Mouse (Mus musculus): ENCODE data around the gene Olfr1333. TPM values are rescaled to one million over a fixed set of nuclear protein-coding genes. Genes with fewer than 3 reads are reported as not detected.
"Not testable (repeated sequence)": the region's sequence is repeated elsewhere in the genome, so short reads cannot be mapped to it uniquely, and the experiment has no call there.

The Olfr1333 gene
- not detected in 2 replicates for polyA plus RNA-seq (2012; rRNA removed)

DNA sequence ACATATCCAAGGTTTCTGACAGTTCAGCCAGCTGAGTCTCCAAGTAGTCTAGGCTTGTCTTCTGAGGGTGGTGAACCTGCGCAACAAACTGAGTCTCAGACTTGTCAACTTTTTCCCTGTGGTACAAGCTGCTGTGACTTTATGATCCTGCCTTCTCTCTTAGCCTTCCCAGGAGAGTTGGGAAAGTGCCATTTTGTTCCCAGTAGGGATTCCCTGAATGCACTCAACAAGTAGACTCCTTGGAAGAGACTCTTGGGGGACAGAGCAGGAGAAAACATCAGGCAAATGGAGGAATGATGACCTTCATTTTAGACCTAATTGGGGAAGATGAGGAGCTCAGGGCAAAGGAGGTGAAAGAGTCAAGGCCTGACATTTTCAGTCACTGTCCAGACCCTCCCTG is at the start of gene Olfr1333:
TSS of gene Olfr1333 (minus strand) at position 101 of the 400 bp plus-strand sequence.
- TF ChIP-seq POLR2A (IDR thresholded peaks at IDR 0.05; ENCODE audit: borderline replicate concordance, insufficient read depth, low read length): no peak
- TF ChIP-seq CTCF (IDR thresholded peaks at IDR 0.05; ENCODE audit: borderline replicate concordance, insufficient read depth, low read depth, low read length): no peak
- WGBS: 97% methylated on average over 1 of the region's 1 CpGs
- Histone ChIP-seq H3K27ac (ENCODE audit: insufficient read depth, low read length) (no peak within 1 kb of the TSS), H3K4me3 (replicated peaks; ENCODE audit: insufficient read depth, low read depth, low read length) (no peak within 1 kb of the TSS), H3K4me1 (ENCODE audit: control insufficient read depth, insufficient read depth, low read length) (no peaks in the 10 kb centered on the region), H3K27me3 (ENCODE audit: control insufficient read depth, insufficient read depth, low read length) (no peaks in the 10 kb centered on the region)
- no peak for DNase-seq

DNA sequence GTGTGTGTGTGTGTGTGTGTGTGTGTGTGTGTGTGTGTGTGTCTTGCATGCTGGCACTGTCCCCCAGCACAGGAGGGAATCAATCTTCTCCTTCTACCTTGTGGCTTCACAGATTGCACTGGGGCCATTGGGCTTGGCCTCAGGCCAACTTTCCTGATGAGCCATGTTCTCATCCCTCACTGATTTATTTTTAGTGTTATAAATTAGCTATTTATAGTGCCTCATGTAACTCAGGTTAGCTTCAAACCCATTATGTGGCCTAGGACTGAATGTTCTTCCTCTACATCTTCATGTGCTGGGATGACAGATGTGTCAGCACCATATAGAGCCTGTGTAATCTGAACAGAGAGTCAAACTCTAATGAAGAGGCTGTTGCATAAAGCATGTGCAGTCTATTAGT is 31.5 kb upstream of the Olfr1333 start:
- no peaks in the 10 kb centered on the region for H3K27me3 ChIP-seq (ENCODE audit: control insufficient read depth, insufficient read depth, low read length)
- no peak overlapping the region for H3K27ac ChIP-seq (ENCODE audit: insufficient read depth, low read length)
- TF ChIP-seq CTCF (IDR thresholded peaks at IDR 0.05; ENCODE audit: borderline replicate concordance, insufficient read depth, low read depth, low read length): no peak
- no peak for TF ChIP-seq POLR2A (IDR thresholded peaks at IDR 0.05; ENCODE audit: borderline replicate concordance, insufficient read depth, low read length)
- no peaks in the 10 kb centered on the region; the same call in 1 of the 2 replicates for H3K4me1 ChIP-seq (ENCODE audit: control insufficient read depth, insufficient read depth, low read length)
- H3K4me3 ChIP-seq (replicated peaks; ENCODE audit: insufficient read depth, low read depth, low read length): no peak overlapping the region
- peak; percentile 16 to 34 for DNase-seq

DNA sequence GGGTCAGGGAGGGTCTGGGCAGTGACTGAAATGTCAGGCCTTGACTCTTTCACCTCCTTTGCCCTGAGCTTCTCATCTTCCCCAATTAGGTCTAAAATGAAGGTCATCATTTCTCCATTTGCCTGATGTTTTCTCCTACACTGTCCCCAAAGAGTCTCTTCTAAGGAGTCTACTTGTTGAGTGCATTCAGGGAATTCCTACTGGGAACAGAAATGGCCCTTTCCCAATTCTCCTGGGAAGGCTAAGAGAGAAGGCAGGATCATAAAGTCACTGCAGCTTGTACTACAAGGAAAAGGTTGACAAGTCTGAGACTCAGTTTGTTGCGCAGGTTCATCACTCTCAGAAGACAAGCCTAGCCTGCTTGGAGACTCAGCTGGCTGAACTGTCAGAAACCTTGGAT is 28.3 kb upstream of the Olfr1333 start, which contains the start of gene Olfr1331:
TSS of gene Olfr1331 (plus strand) at position 301 of the 400 bp plus-strand sequence.
- Histone ChIP-seq H3K4me3 (replicated peaks; ENCODE audit: insufficient read depth, low read depth, low read length) (no peak within 1 kb of the TSS), H3K27me3 (ENCODE audit: control insufficient read depth, insufficient read depth, low read length) (no peaks in the 10 kb centered on the region), H3K4me1 (ENCODE audit: control insufficient read depth, insufficient read depth, low read length) (no peaks in the 10 kb centered on the region; the same call in 1 of the 2 replicates), H3K27ac (ENCODE audit: insufficient read depth, low read length) (no peak within 1 kb of the TSS)
- 98% methylated on average over 1 of the region's 1 CpGs for WGBS
- no peak for TF ChIP-seq POLR2A (IDR thresholded peaks at IDR 0.05; ENCODE audit: borderline replicate concordance, insufficient read depth, low read length)
- no peak for TF ChIP-seq CTCF (IDR thresholded peaks at IDR 0.05; ENCODE audit: borderline replicate concordance, insufficient read depth, low read depth, low read length)
- DNase-seq: no peak

DNA sequence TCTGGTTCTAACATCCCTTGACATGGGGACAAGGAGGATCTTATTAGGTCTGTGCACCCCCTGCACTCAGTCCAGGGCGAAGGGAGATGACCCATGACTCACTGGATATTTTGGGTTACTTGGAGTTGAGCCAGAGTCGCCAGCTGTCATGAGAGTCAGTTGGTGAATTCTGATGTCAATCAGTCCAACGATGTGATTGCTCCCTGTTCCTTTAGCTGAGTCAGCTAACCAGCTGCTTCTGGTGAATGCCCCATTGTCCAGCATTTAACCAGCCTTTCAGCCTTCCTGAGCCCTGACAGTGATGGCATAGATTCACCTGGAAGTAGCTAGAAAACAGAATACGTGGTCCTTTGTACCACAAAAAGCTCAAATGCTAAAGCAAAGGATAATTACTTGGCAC is 26.6 kb upstream of the Olfr1333 start:
- H3K27me3 ChIP-seq (ENCODE audit: control insufficient read depth, insufficient read depth, low read length): no peaks in the 10 kb centered on the region
- no peak overlapping the region for H3K4me3 ChIP-seq (replicated peaks; ENCODE audit: insufficient read depth, low read depth, low read length)
- WGBS: 13% methylated on average over 4 of the region's 4 CpGs
- DNase-seq: peak; percentile 7 to 18
- no peaks in the 10 kb centered on the region for H3K4me1 ChIP-seq (ENCODE audit: control insufficient read depth, insufficient read depth, low read length)
- H3K27ac ChIP-seq (ENCODE audit: insufficient read depth, low read length): no peak overlapping the region; the same call in 1 of the 2 replicates
- TF ChIP-seq POLR2A (IDR thresholded peaks at IDR 0.05; ENCODE audit: borderline replicate concordance, insufficient read depth, low read length) (no peak), CTCF (IDR thresholded peaks at IDR 0.05; ENCODE audit: borderline replicate concordance, insufficient read depth, low read depth, low read length) (no peak)

DNA sequence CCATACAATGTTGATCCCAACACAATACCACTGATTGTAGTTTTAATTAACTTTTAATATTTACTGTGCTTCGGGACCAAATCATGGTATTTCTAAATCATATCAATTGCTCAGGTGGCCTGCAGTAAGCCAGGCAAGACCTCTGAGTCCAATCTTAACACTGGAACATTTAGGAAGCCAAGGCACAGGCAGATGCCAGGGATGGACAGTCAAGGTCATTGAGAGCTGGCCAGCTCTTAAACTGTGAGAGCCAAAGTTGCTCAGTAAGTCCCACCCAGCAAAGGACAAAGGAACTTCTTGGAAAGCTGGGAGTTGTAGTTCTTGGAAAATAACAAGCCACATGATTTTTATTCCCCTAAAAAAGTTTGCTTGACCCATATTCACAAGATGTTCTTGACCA is 25.7 kb upstream of the Olfr1333 start:
- H3K4me1 ChIP-seq (ENCODE audit: control insufficient read depth, insufficient read depth, low read length): no peaks in the 10 kb centered on the region
- no peak for DNase-seq
- no peak overlapping the region for H3K27ac ChIP-seq (ENCODE audit: insufficient read depth, low read length)
- TF ChIP-seq POLR2A (IDR thresholded peaks at IDR 0.05; ENCODE audit: borderline replicate concordance, insufficient read depth, low read length): no peak
- no peak for TF ChIP-seq CTCF (IDR thresholded peaks at IDR 0.05; ENCODE audit: borderline replicate concordance, insufficient read depth, low read depth, low read length)
- no peak overlapping the region for H3K4me3 ChIP-seq (replicated peaks; ENCODE audit: insufficient read depth, low read depth, low read length)
- 83% methylated on average over 1 of the region's 1 CpGs for WGBS
- H3K27me3 ChIP-seq (ENCODE audit: control insufficient read depth, insufficient read depth, low read length): no peaks in the 10 kb centered on the region

DNA sequence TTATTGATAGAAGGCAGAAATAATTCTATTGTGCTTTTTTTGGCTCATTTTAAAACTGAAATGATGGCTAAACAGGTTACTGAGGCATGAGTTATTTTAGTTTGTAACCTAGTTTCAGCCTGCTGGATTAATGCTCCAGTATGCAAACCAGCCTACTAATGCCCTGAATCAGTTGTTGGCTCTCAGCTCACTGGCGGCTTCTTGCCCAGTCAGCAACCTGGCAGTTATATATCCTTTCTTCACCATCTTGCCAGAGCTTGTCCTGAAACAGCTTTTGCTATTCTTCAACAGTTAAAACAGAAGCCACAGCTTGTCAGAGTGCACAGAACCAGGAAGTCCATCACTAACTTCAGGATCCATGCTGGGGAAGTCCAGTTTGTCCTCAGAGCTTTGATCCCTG is 17.2 kb downstream of the Olfr1333 start:
- Histone ChIP-seq H3K4me1 (ENCODE audit: control insufficient read depth, insufficient read depth, low read length) (no peaks in the 10 kb centered on the region), H3K4me3 (replicated peaks; ENCODE audit: insufficient read depth, low read depth, low read length) (no peak overlapping the region), H3K27ac (ENCODE audit: insufficient read depth, low read length) (no peak overlapping the region), H3K27me3 (ENCODE audit: control insufficient read depth, insufficient read depth, low read length) (no peaks in the 10 kb centered on the region)
- WGBS: 23% methylated on average over 1 of the region's 1 CpGs
- DNase-seq: peak; percentile 8 to 32
- TF ChIP-seq POLR2A (IDR thresholded peaks at IDR 0.05; ENCODE audit: borderline replicate concordance, insufficient read depth, low read length): no peak
- TF ChIP-seq CTCF (IDR thresholded peaks at IDR 0.05; ENCODE audit: borderline replicate concordance, insufficient read depth, low read depth, low read length): no peak

DNA sequence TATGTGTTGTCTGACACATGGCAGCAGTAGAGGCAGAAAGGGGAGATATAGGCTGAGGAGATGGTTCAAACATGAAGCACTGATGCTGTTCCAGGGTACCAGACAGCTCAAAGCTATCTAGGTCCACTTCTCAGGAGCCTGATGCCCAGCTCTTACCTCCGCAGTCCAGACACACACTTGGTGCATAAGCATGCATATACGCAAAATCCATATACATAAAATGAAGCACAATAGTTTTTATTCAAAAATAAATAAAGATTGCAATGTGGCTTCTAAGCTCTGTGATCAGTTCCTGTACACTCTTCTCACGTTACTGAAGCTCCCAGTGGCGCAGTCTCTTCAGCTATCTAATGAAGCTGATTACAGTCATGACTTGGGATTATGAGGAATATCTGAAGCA is 26.2 kb downstream of the Olfr1333 start, which contains the start of gene Olfr1335:
TSS of gene Olfr1335 (minus strand) at position 101 of the 400 bp plus-strand sequence.
- Histone ChIP-seq H3K27me3 (ENCODE audit: control insufficient read depth, insufficient read depth, low read length) (no peaks in the 10 kb centered on the region), H3K27ac (ENCODE audit: insufficient read depth, low read length) (no peak within 1 kb of the TSS), H3K4me3 (replicated peaks; ENCODE audit: insufficient read depth, low read depth, low read length) (no peak within 1 kb of the TSS), H3K4me1 (ENCODE audit: control insufficient read depth, insufficient read depth, low read length) (no peaks in the 10 kb centered on the region)
- no peak for DNase-seq
- TF ChIP-seq POLR2A (IDR thresholded peaks at IDR 0.05; ENCODE audit: borderline replicate concordance, insufficient read depth, low read length) (no peak), CTCF (IDR thresholded peaks at IDR 0.05; ENCODE audit: borderline replicate concordance, insufficient read depth, low read depth, low read length) (no peak)
- WGBS: 88% methylated on average over 4 of the region's 4 CpGs

DNA sequence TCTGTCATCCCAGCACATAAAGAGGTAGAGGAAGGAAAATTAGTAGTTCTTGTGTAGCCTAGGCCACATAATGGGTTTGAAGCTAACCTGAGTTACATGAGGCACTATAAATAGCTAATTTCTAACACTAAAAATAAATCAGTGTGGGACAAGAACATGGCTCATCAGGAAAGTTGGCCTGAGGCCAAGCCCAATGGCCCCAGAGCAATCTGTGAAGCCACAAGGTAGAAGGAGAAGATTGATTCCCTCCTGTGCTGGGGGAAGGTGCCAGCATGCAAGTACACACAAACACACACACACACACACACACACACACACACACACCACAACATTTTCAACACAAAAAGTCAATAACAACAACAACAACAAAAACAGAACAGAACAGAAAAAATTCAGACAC is 43.3 kb downstream of the Olfr1333 start:
- peak in 1 of 2 experiments; percentile 14 for DNase-seq
- not testable (repeated sequence) for H3K4me1 ChIP-seq (ENCODE audit: control insufficient read depth, insufficient read depth, low read length); H3K4me3 ChIP-seq (replicated peaks; ENCODE audit: insufficient read depth, low read depth, low read length); H3K27ac ChIP-seq (ENCODE audit: insufficient read depth, low read length); H3K27me3 ChIP-seq (ENCODE audit: control insufficient read depth, insufficient read depth, low read length)

Data from cerebellum, adult 2 months (tissue).